Mouse (Mus musculus): ENCODE measurements around the gene Acot9. TPM values are rescaled to one million over a fixed set of nuclear protein-coding genes. Genes with fewer than 3 reads are reported as not detected.
A peak's percentile ranks its signal among the peaks of the same experiment; 100 is the strongest.

Acot9 gene
- 10 to 100 TPM; 49.6 to 50.1 TPM for total RNA-seq (2021)
- long read RNA-seq, experiment 1, transcript Acot9-201 (15 exons, 1,752 nt) = major isoform, 68 of 80 reads
- long read RNA-seq, experiment 1, partial matches to known transcripts = 2 of 80 reads
- long read RNA-seq, experiment 1, other reads (novel, unspliced or antisense) = 6 of 80 reads
- long read RNA-seq, experiment 2, transcript Acot9-201 (15 exons, 1,752 nt) = major isoform, 46 of 54 reads
- long read RNA-seq, experiment 2, partial matches to known transcripts = 2 of 54 reads
- long read RNA-seq, experiment 2, other reads (novel, unspliced or antisense) = 2 of 54 reads

- DNase-seq = peak; percentile 90
These were observed at the start of gene Acot9 for GRCm38 (mm10) chrX:155262235-155262914. Acot9 (plus strand) TSS chrX:155262443.

- DNase-seq = no peak
These were observed 47.7 kb upstream of the Acot9 start for GRCm38 (mm10) chrX:155214291-155215136.

- DNase-seq = peak; percentile 35
These were observed 46.6 kb upstream of the Acot9 start for GRCm38 (mm10) chrX:155215501-155216248.

GRCm38 (mm10) chrX:155216271-155216670 lies 46.0 kb upstream of the Acot9 start, which contains the start of gene Sat1:
Sat1 (minus strand) TSS chrX:155216449.
- DNase-seq = peak; percentile 92

GRCm38 (mm10) chrX:155218277-155218676 lies 44.0 kb upstream of the Acot9 start:
- DNase-seq = no peak

GRCm38 (mm10) chrX:155256856-155257255 lies 5.4 kb upstream of the Acot9 start:
- no peak for DNase-seq

- no peak for DNase-seq
These were observed 641 bp downstream of the Acot9 start for GRCm38 (mm10) chrX:155262915-155263252.

- DNase-seq = no peak
These were observed 16.2 kb downstream of the Acot9 start for GRCm38 (mm10) chrX:155278483-155278882.

- no peak for DNase-seq
These were observed 18.3 kb downstream of the Acot9 start for GRCm38 (mm10) chrX:155280427-155281044.

GRCm38 (mm10) chrX:155306390-155306789 lies 44.1 kb downstream of the Acot9 start:
- DNase-seq = no peak

- peak; percentile 43 for DNase-seq
These were observed 55.8 kb downstream of the Acot9 start for GRCm38 (mm10) chrX:155318005-155318404.

- no peak for DNase-seq
These were observed 75.3 kb downstream of the Acot9 start for GRCm38 (mm10) chrX:155337567-155337904.

- DNase-seq = peak; percentile 90
These were observed 75.9 kb downstream of the Acot9 start for GRCm38 (mm10) chrX:155337905-155338721.

- DNase-seq = no peak
These were observed 78.4 kb downstream of the Acot9 start, which contains the start of gene Prdx4 for GRCm38 (mm10) chrX:155340654-155341053. Prdx4 (minus strand) TSS chrX:155340754.

GRCm38 (mm10) chrX:155346249-155346648 lies 84.0 kb downstream of the Acot9 start:
- DNase-seq = no peak

Other genes starting within 250 kb of the Acot9 start
- not detected for gene Magea5, start 199.3 kb upstream of the Acot9 start, total RNA-seq (2021)
- not detected for gene Magea1, start 172.7 kb upstream of the Acot9 start, total RNA-seq (2021)
- gene Magea2, start 168.8 kb upstream of the Acot9 start, total RNA-seq (2021) = not detected
- gene Cldn34b2, start 134.0 kb upstream of the Acot9 start, total RNA-seq (2021) = not detected
- gene Sat1, start 46.0 kb upstream of the Acot9 start, total RNA-seq (2021) = 100 to 1,000 TPM; 121 to 129 TPM
- 100 to 1,000 TPM in 1 of 2 experiments, 10 to 100 TPM in 1; 80.1 to 104 TPM for gene Prdx4, start 78.3 kb downstream of the Acot9 start, total RNA-seq (2021)

Data from adrenal gland, postnatal 10 days (tissue).